Mouse (Mus musculus) CH12.LX (cell line): ENCODE data around the gene Itgb1bp1. TPM values are rescaled to one million over a fixed set of nuclear protein-coding genes. Genes with fewer than 3 reads are reported as not detected.

Source experiments
- DNase-seq: peaks from one replicate; pipeline ENCODE4 v3.0.0-alpha.2; 2013; ENCODE audit errors: extremely low read depth
- H3K27ac ChIP-seq: 2 replicates; pipeline ENCODE4 v1.5.1; 2012; ENCODE audit warnings: low read depth, mild to moderate bottlenecking, control low read depth, moderate library complexity; ENCODE audit not compliant: insufficient read depth
- H3K27me3 ChIP-seq: replicated peaks from 2 replicates; pipeline ENCODE3; 2012; ENCODE audit warnings: inconsistent platforms
- H3K36me3 ChIP-seq, 2 experiments: replicated peaks in 1 of 2; 2 replicates each; pipeline versions ENCODE3 to v1.6.1; 2012; ENCODE audit warnings: inconsistent platforms in 1 of 2, low read length in 1 of 2, mild to moderate bottlenecking in 1 of 2, mixed read lengths in 1 of 2, moderate library complexity in 1 of 2; ENCODE audit not compliant: control insufficient read depth in 1 of 2, insufficient read depth in 1 of 2
- H3K4me1 ChIP-seq, 2 experiments: 2 replicates each; pipeline ENCODE4 v1.6.1; 2012; ENCODE audit warnings: inconsistent platforms in 1 of 2, moderate library complexity in 1 of 2; ENCODE audit not compliant: insufficient read depth in 2 of 2, control insufficient read depth in 1 of 2
- H3K4me2 ChIP-seq: 2 replicates; pipeline ENCODE4 v1.6.1; 2012; ENCODE audit warnings: low read depth, mild to moderate bottlenecking, control low read depth; ENCODE audit not compliant: poor library complexity, insufficient read depth, severe bottlenecking
- H3K4me3 ChIP-seq, 3 experiments: fragments of 150-350 bp in 1 of 3; sonication (generic) in 1 of 3; replicated peaks in 1 of 3; 2 replicates each; pipeline versions ENCODE3 to v1.5.1; 2011 to 2012; ENCODE audit warnings: low read depth in 2 of 3, low read length in 2 of 3, mild to moderate bottlenecking in 2 of 3, moderate library complexity in 2 of 3, control low read depth in 1 of 3, improper control_type of control experiment in 1 of 3, inconsistent platforms in 1 of 3, mixed read lengths in 1 of 3; ENCODE audit not compliant: poor library complexity in 1 of 3
- H3K79me2 ChIP-seq: replicated peaks from 2 replicates; pipeline ENCODE4 v1.6.1; 2012; ENCODE audit warnings: mild to moderate bottlenecking, moderate library complexity; ENCODE audit not compliant: control insufficient read depth, poor library complexity, insufficient read depth, severe bottlenecking; ENCODE audit errors: extremely low read depth
- H3K9ac ChIP-seq: 2 replicates; pipeline ENCODE4 v1.6.1; 2012; ENCODE audit warnings: low read depth, mild to moderate bottlenecking, control low read depth, moderate library complexity; ENCODE audit not compliant: insufficient read depth
- H3K9me3 ChIP-seq: replicated peaks from 2 replicates; pipeline ENCODE3; 2012; ENCODE audit warnings: low read length, inconsistent platforms, mixed read lengths
- CHD1 ChIP-seq: IDR thresholded peaks from 2 replicates; pipeline ENCODE4 v1.6.1; 2012; ENCODE audit warnings: low read depth, low read length, improper control_type of control experiment, inconsistent platforms
- CHD2 ChIP-seq: IDR thresholded peaks from 2 replicates; pipeline ENCODE4 v1.6.1; 2011; ENCODE audit warnings: low read length, improper control_type of control experiment
- CTCF ChIP-seq, 2 experiments: IDR thresholded peaks in 1 of 2; conservative IDR thresholded peaks in 1 of 2; 2 replicates each; pipeline ENCODE4 v1.5.1; 2011 to 2012; ENCODE audit warnings: low read depth in 2 of 2, low read length in 2 of 2, improper control_type of control experiment in 1 of 2, inconsistent platforms in 1 of 2, mild to moderate bottlenecking in 1 of 2, moderate library complexity in 1 of 2
- ELF1 ChIP-seq: IDR thresholded peaks from 2 replicates; pipeline ENCODE4 v1.6.1; 2014; ENCODE audit warnings: low read depth, mild to moderate bottlenecking, inconsistent platforms, low read length, improper control_type of control experiment
- ETS1 ChIP-seq: conservative IDR thresholded peaks from 2 replicates; pipeline ENCODE4 v1.6.1; 2012; ENCODE audit warnings: low read depth, mild to moderate bottlenecking, inconsistent platforms, low read length, improper control_type of control experiment, moderate library complexity
- GABPA ChIP-seq: IDR thresholded peaks from 2 replicates; pipeline ENCODE4 v1.6.1; 2012; ENCODE audit warnings: low read depth, low read length, improper control_type of control experiment, inconsistent platforms; ENCODE audit not compliant: insufficient replicate concordance
- HCFC1 ChIP-seq: IDR thresholded peaks from 2 replicates; pipeline ENCODE4 v1.6.1; 2012; ENCODE audit warnings: low read depth, mild to moderate bottlenecking, inconsistent platforms, low read length, improper control_type of control experiment
- IRF4 ChIP-seq: IDR thresholded peaks from 2 replicates; pipeline ENCODE4 v1.6.1; 2014; ENCODE audit warnings: low read depth, mild to moderate bottlenecking, inconsistent platforms, low read length, improper control_type of control experiment
- JUND ChIP-seq: conservative IDR thresholded peaks from 2 replicates; pipeline ENCODE4 v1.6.1; 2011; ENCODE audit warnings: low read depth, low read length, improper control_type of control experiment
- KAT2A ChIP-seq: IDR thresholded peaks from 2 replicates; pipeline ENCODE4 v1.6.1; 2012; ENCODE audit warnings: low read length, improper control_type of control experiment, inconsistent platforms; ENCODE audit not compliant: insufficient replicate concordance
- MAFK ChIP-seq: IDR thresholded peaks from 2 replicates; pipeline ENCODE4 v1.6.1; 2011; ENCODE audit warnings: low read length, improper control_type of control experiment; ENCODE audit not compliant: insufficient replicate concordance
- MAZ ChIP-seq: IDR thresholded peaks from 2 replicates; pipeline ENCODE4 v1.6.1; 2012; ENCODE audit warnings: low read depth, mild to moderate bottlenecking, inconsistent platforms, low read length, improper control_type of control experiment, moderate library complexity
- MEF2A ChIP-seq: IDR thresholded peaks from 2 replicates; pipeline ENCODE4 v1.6.1; 2014; ENCODE audit warnings: low read depth, mild to moderate bottlenecking, inconsistent platforms, low read length, improper control_type of control experiment, borderline replicate concordance
- MXI1 ChIP-seq: IDR thresholded peaks from 2 replicates; pipeline ENCODE4 v1.6.1; 2011; ENCODE audit warnings: mild to moderate bottlenecking, low read depth, low read length, improper control_type of control experiment
- NELFE ChIP-seq: IDR thresholded peaks from 2 replicates; pipeline ENCODE4 v1.6.1; 2011; ENCODE audit warnings: low read depth, low read length, improper control_type of control experiment
- NRF1 ChIP-seq: IDR thresholded peaks from 2 replicates; pipeline ENCODE4 v1.6.1; 2014; ENCODE audit warnings: low read depth, mild to moderate bottlenecking, inconsistent platforms, low read length, improper control_type of control experiment, moderate library complexity
- PAX5 ChIP-seq: IDR thresholded peaks from 2 replicates; pipeline ENCODE4 v1.6.1; 2012; ENCODE audit warnings: low read length, inconsistent platforms, mixed read lengths
- POLR2A ChIP-seq: IDR thresholded peaks from 2 replicates; pipeline ENCODE4 v1.6.1; 2011; ENCODE audit warnings: low read depth, mild to moderate bottlenecking, improper control_type of control experiment, low read length
- POLR2AphosphoS2 ChIP-seq: IDR thresholded peaks from 2 replicates; pipeline ENCODE4 v1.6.1; 2011; ENCODE audit warnings: low read depth, low read length, improper control_type of control experiment
- RAD21 ChIP-seq: IDR thresholded peaks from 2 replicates; pipeline ENCODE4 v1.6.1; 2011; ENCODE audit warnings: low read depth, mild to moderate bottlenecking, low read length, improper control_type of control experiment, moderate library complexity
- RCOR1 ChIP-seq: conservative IDR thresholded peaks from 2 replicates; pipeline ENCODE4 v1.6.1; 2012; ENCODE audit warnings: low read depth, mild to moderate bottlenecking, inconsistent platforms, low read length, improper control_type of control experiment
- SIN3A ChIP-seq: IDR thresholded peaks from 2 replicates; pipeline ENCODE4 v1.6.1; 2012; ENCODE audit warnings: low read length, improper control_type of control experiment, inconsistent platforms
- SMC3 ChIP-seq: IDR thresholded peaks from 2 replicates; pipeline ENCODE4 v1.6.1; 2011; ENCODE audit warnings: low read depth, low read length, improper control_type of control experiment
- TBP ChIP-seq: conservative IDR thresholded peaks from 2 replicates; pipeline ENCODE4 v1.6.1; 2011; ENCODE audit warnings: low read depth, low read length, improper control_type of control experiment
- TCF12 ChIP-seq: IDR thresholded peaks from 2 replicates; pipeline ENCODE4 v1.6.1; 2014; ENCODE audit warnings: low read depth, mild to moderate bottlenecking, inconsistent platforms, low read length, improper control_type of control experiment
- USF1 ChIP-seq: IDR thresholded peaks from 2 replicates; pipeline ENCODE4 v1.6.1; 2014; ENCODE audit warnings: low read depth, mild to moderate bottlenecking, inconsistent platforms, low read length, improper control_type of control experiment
- ZC3H11A ChIP-seq: IDR thresholded peaks from 2 replicates; pipeline ENCODE4 v1.6.1; 2012; ENCODE audit warnings: low read depth, mild to moderate bottlenecking, inconsistent platforms, low read length, improper control_type of control experiment
- ZKSCAN1 ChIP-seq: IDR thresholded peaks from 2 replicates; pipeline ENCODE4 v1.6.1; 2012; ENCODE audit warnings: low read depth, inconsistent platforms, low read length, improper control_type of control experiment, borderline replicate concordance
- ZNF384 ChIP-seq: IDR thresholded peaks from 2 replicates; pipeline ENCODE4 v1.6.1; 2012; ENCODE audit warnings: low read depth, low read length, improper control_type of control experiment, inconsistent platforms
- dilution Hi-C: fragments of 300-500 bp; cut with MboI; formaldehyde crosslinking; loops from 2 replicates; pipeline ENCODE4 v1.14.3; 2020; ENCODE audit warnings: low sequenced_read_pairs; ENCODE audit not compliant: extremely low pct_unique_long_range_greater_than_20kb, extremely low pct_ligation_motif_present
- in situ Hi-C: fragments of 300-500 bp; cut with MboI; formaldehyde crosslinking; loops from 3 replicates; pipeline ENCODE4 v1.14.3; 2019; ENCODE audit warnings: low sequenced_read_pairs, low pct_ligation_motif_present, low pct_unique_long_range_greater_than_20kb, mixed read lengths
- polyA plus RNA-seq: library from polyadenylated mRNA; unstranded; fragments of >175 nt; gene quantifications from 2 replicates; pipeline ENCODE4 v1.2.1, GENCODE M21; 2012; ENCODE audit warnings: low read depth; ENCODE audit not compliant: insufficient read length
- total RNA-seq, 2 experiments: library from RNA; depleted of rRNA; stranded (reverse); fragments of 300-350 nt in 1 of 2; fragments of >200 nt in 1 of 2; gene quantifications; 2 replicates each; pipeline ENCODE4 v1.2.3; 2012 to 2014

Gene Itgb1bp1
- total RNA-seq (2012; rRNA removed) (37.7 and 44.1 TPM in 2 replicates), total RNA-seq (2014; rRNA removed) (57.9 and 69.8 TPM in 2 replicates), polyA plus RNA-seq (77.5 and 83.6 TPM in 2 replicates)

GRCm38 (mm10) chr12:21286243-21286622 is at the start of gene Itgb1bp1:
Itgb1bp1 (minus strand) TSS chr12:21286284.
- peak within 1 kb of the TSS; percentile 90 for H3K9ac ChIP-seq
- TF ChIP-seq MAZ: peak; percentile 34; the same call in 1 of the 2 replicates
- peak; percentile 93 for TF ChIP-seq ELF1
- TF ChIP-seq CHD2: peak; percentile 39
- peak; percentile 75 for TF ChIP-seq TBP
- peak; percentile 72 for TF ChIP-seq POLR2A
- peak; percentile 91 for TF ChIP-seq SIN3A
- no peak; the same call in none of the 2 replicates for TF ChIP-seq ZNF384
- TF ChIP-seq HCFC1: peak; percentile 89
- peak; percentile 51; the same call in 1 of the 2 replicates for TF ChIP-seq POLR2AphosphoS2
- TF ChIP-seq RAD21: no peak
- peak; percentile 57 for TF ChIP-seq IRF4
- peak; percentile 80; the same call in 1 of the 2 replicates for TF ChIP-seq KAT2A
- TF ChIP-seq USF1: no peak
- TF ChIP-seq NRF1: peak; percentile 93
- TF ChIP-seq NELFE: peak; percentile 67
- no peak; the same call in 1 of the 2 replicates for TF ChIP-seq CHD1
- TF ChIP-seq RCOR1: 0 out of 2 replicates have a peak, but pooled peaks have one; percentile 34
- TF ChIP-seq MXI1: no peak
- peak; percentile 66 for TF ChIP-seq TCF12
- TF ChIP-seq ETS1: peak; percentile 12; the same call in 1 of the 2 replicates
- TF ChIP-seq, all 38 proteins: peak for 15
- H3K4me3 ChIP-seq: peak within 1 kb of the TSS; percentile 90 to 94 (median 92)
- peak; percentile 98 for DNase-seq
- H3K4me1 ChIP-seq: peaks cover 6 to 17% of the 10 kb centered on the region in 2 experiments; a peak in 3 of 4 replicates
- in situ Hi-C loops: loop anchor here (25.0 kb wide), 1 partner anchor 326 kb away; no protein-coding TSS in a partner anchor
- peaks cover 13 to 47% of the 10 kb centered on the region in 2 experiments for H3K36me3 ChIP-seq
- peaks cover 46% of the 10 kb centered on the region for H3K79me2 ChIP-seq
- peak within 1 kb of the TSS; percentile 70 for H3K4me2 ChIP-seq
- H3K27me3 ChIP-seq: no peaks in the 10 kb centered on the region
- peak within 1 kb of the TSS; percentile 74 for H3K27ac ChIP-seq
- H3K9me3 ChIP-seq: no peaks in the 10 kb centered on the region
- dilution Hi-C loops: no loop called here

DNA sequence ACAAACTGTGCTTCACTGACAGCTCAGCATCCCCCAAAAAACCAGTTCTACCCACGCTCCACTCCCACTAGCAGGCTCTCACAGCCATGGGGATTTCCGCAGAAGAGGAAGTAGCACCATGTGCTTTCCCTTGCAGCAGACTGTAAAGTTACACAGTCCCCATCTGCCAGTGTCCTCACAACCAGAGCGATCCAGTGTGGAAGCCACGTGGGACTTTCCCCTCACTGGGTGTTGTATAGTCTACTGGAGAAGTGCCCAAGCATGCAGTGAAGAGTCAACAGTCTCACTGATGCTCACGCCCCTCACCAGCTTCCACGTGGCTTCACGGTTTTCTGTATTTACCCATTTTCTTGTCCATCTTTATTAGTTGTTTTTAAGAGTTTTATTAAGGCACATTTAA is 49.8 kb upstream of the Itgb1bp1 start:
- Histone ChIP-seq H3K9me3 (no peaks in the 10 kb centered on the region), H3K4me2 (peak overlapping the region; percentile 18; the same call in 1 of the 2 replicates), H3K36me3 (peaks cover 51 to 73% of the 10 kb centered on the region in 2 experiments), H3K9ac (no peak overlapping the region), H3K27ac (peak overlapping the region; percentile 61; the same call in 1 of the 2 replicates), H3K79me2 (no peaks in the 10 kb centered on the region; the same call in 1 of the 2 replicates), H3K4me1 (peaks cover 12 to 38% of the 10 kb centered on the region in 2 experiments), H3K27me3 (no peaks in the 10 kb centered on the region), H3K4me3 (no peak overlapping the region)
- dilution Hi-C loops (no loop called here), in situ Hi-C loops (loop anchor here (5.0 kb wide), 1 partner anchor 36 kb away; the partner anchor contains the start of gene Adam17)
- peak; percentile 96 for DNase-seq
- TF ChIP-seq HCFC1 (peak; percentile 31; the same call in 1 of the 2 replicates), TCF12 (peak; percentile 88), GABPA (no peak), NRF1 (no peak), RAD21 (no peak; the same call in none of the 2 replicates), MAFK (0 out of 2 replicates have a peak, but pooled peaks have one; percentile 57), CHD1 (peak; percentile 74; the same call in 1 of the 2 replicates), ZKSCAN1 (no peak), MAZ (peak; percentile 65; the same call in 1 of the 2 replicates), KAT2A (0 out of 2 replicates have a peak, but pooled peaks have one; percentile 58), JUND (peak; percentile 71; the same call in 1 of the 2 replicates), USF1 (peak; percentile 55), CHD2 (peak; percentile 59; the same call in 1 of the 2 replicates), ZC3H11A (no peak), PAX5 (no peak), SMC3 (no peak; the same call in 1 of the 2 replicates), MEF2A (peak; percentile 85), POLR2AphosphoS2 (peak; percentile 66; the same call in 1 of the 2 replicates), ETS1 (peak; percentile 85), CTCF (conservative IDR thresholded peaks at IDR 0.05 in 1 of 2, IDR thresholded peaks at IDR 0.05 in 1 of 2; ENCODE audit: low read depth in 2 of 2, low read length in 2 of 2) (no peak)
